Mouse (Mus musculus) hematopoietic stem cell, adult 5-6 weeks (primary cell): ENCODE measurements around the gene Epb41l1. TPM values are rescaled to one million over a fixed set of nuclear protein-coding genes. Genes with fewer than 3 reads are reported as not detected.

ENCODE experiments used
- ATAC-seq, 2 experiments: fragments of 125-278 bp in 1 of 2; replicated peaks in 1 of 2; 2 replicates each; pipeline ENCODE4 v1.8.0; 2016 to 2017; ENCODE audit warnings: inconsistent platforms in 2 of 2, mild to moderate bottlenecking in 2 of 2, moderate number of reproducible peaks in 2 of 2, low read depth in 1 of 2, moderate TSS enrichment in 1 of 2; ENCODE audit not compliant: low FRiP score in 2 of 2, poor library complexity in 2 of 2, severe bottlenecking in 2 of 2, insufficient read depth in 1 of 2, low TSS enrichment in 1 of 2
- total RNA-seq: library from RNA; stranded (forward); fragments of 172-1452, 232-1000 nt; gene quantifications from 2 replicates; pipeline ENCODE4 v1.2.3, GENCODE M21; 2017

Gene Epb41l1
- total RNA-seq, 1 experiment from 2014 or later: 2.3 TPM

- ATAC-seq: no peak
Measured at GRCm38 (mm10) chr2:156447413-156448295, 26.9 kb downstream of the Epb41l1 start.

DNA sequence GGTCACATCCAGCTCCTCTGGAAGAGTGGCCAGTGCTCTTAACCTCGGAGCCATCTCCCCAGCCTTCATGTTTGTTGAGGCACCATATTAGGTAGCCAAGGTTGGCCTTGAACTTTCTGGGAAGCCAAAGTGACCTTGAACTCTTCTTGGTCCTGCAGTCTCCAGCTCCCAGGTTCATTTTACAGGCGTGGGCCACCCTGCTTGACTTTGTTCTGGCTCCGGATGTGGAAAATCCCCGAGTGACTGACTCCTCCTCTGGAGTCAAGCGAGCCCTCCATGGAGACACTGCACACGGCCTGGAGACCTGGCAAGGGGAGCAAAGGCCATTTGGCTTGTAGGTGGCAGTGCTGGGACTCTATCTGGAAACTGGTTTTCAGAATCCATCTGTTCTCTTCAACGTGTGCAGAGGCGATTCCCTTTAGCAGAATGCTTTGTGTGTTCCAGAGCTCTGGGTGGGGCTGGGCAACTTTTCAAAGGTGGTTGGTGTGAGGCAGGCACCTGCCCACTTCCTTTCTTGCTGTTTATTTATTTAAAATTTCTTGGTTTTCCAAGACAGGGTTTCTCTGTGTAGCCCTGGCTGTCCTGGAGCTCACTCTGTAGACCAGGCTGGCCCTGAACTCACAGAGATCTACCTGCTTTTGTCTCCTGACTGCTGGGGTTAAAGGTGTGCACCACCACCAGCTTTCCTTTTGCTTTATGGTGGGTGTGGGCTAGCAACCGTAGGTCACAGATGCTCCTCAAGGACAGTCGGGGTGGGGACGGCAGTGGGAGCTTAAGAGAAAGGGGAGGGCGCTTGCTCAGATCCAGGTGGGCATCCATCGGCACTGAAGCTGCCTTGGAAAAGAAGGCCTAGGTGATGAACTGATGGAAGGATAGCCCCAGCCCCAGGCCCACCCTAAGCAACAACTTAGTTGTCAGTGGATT, 30.8 kb downstream of the Epb41l1 start:
- ATAC-seq: no peak

- no peak for ATAC-seq
Measured at GRCm38 (mm10) chr2:156452149-156452536, 31.4 kb downstream of the Epb41l1 start.

DNA sequence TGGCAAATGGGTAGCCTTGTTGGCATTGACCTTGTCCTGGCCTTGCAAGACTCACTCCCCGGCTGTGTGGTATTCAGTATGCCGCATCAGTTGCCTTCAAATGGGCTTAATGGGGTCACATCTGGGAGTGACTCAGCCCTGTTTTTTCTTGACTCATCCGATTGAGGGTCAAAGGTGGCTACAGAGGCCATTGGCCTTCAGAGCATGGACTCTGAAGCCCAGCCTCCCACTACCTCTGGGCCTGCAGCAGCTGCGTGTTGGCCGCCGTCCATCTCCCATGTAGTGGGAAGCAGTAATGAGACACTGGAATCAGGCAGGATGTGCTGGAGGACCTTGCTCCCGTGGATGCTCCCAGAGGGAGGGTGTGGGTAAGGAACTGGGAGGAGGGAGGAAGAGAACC, 33.1 kb downstream of the Epb41l1 start:
- ATAC-seq: no peak

DNA sequence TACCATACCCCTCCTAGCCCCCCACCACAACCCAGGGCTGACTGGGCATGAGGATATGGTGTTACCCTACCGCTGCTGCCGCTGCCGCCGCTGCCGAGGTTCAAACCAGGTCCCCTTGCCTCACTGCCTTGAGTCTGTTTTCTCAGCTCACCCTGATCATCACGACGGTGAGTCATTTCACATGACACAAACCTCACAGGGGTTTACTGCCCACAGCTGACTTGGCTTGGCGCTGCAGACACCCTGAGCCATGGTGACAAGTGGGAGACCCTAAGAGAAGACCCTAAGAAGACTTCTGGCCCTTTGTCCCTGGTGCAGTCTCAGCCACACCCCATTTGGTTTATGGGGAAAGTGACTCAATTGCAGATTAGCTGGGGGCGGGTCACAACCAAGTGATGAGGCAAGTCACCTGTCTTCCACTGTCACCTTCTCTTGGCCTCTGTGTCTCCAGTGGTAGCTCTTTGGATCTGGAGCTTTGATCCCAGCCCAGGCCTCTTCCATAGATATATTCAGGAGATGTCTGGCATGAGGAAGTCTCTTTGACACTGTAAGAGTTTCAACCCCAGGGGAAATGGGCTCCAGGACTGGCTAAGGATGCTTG, 34.9 kb downstream of the Epb41l1 start:
- ATAC-seq: no peak

GRCm38 (mm10) chr2:156456386-156457342, 36.0 kb downstream of the Epb41l1 start:
- no peak for ATAC-seq

DNA sequence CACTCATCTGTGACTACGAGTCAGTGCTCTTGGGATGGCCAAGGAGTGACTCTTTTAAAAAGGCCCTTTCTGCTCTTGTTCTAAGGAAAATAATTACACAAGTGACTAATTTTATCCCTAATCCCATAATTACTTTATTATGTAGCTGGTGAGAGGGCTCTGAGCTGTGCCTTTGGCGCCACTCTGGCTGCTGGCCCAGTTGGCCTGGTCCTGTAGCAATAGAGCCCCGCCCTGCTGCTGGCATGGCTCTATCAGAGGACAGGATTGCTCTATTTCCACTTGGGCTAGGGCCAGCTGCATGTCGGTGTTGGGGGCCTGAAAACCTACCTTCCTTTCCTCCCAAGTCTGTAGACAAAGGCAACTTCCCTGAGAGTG, 36.6 kb downstream of the Epb41l1 start:
- no peak for ATAC-seq

DNA sequence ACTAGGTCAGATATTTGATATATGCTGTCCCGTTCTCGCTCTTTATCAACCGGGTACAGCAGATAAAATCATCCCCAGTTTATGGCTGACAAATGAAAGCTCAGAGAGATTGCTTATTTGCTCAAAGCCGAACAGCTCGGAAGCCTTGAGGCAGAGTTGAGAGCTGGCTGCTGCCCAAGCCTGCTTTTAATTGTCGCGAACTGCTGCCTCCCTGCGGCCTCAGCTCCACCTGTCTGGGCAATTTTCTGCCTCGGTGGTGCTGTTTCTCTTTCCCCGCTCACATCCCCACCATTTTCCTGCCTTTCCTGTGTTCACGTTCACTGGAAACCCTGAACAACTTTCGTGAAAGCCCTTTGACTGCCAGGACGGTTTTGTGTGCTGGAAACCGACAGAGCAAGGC, 39.8 kb downstream of the Epb41l1 start:
- ATAC-seq: no peak

DNA sequence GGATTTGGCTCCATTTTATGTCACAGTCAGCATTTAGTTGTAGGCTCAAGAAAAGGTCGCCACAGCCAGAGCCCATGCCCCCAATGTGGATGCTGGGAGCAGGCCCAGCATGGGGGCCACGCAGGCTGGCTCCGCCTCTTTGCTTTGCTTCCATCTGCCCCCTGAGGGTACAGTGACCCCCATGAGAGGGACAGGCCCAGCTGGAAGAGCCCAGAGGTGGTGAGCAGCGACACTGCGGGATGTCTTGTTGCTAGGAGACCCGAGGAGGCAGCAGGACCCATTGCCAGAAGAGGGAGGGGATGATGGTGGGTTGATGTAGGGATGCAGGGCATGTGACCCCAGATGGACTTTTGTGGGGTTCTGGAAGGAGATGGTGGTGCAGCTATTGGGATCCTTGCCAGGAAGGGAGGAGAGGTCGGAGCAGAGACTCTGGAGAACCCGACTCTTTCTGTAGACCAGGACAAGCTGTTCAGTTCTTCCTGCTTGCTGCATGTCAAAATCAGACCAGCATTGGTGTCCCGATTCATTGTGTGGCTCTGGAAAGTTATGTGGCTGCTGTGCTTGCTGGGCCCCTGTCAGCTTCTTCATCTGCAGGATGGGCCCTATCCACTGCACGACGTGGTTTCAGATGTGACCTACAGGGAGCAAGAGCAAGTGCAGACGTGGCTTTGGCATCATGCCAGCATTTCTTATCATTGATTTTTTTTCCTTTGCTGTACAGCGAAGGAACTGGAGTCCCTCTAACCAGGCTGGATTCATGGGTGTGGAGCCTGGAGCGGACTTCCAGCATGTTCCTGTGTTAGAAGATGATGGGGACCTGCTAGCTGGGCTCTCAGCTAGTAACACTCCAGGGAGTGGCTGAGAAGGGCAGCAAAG, 41.7 kb downstream of the Epb41l1 start:
- no peak for ATAC-seq

DNA sequence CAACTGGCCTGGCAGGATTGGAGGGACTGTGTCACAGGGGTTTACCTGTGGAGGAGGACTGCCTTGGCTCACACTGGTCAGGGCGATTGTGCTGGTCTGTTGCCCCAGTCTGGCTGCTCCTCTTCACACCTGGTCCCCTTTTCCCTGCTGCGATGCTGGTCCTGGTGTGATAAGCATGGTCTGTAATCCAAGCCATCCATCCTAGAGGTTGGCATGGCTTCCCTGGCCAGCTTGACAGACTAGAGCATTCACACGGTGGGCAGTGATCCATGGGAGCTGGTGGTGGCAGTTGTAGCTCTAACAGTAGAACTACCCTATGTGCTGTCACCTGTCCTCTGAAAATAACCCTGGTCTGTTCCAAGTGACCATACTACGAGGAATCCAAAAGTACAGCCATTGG, 43.7 kb downstream of the Epb41l1 start:
- no peak for ATAC-seq

- ATAC-seq: no peak
Measured at GRCm38 (mm10) chr2:156467538-156467937, 46.8 kb downstream of the Epb41l1 start.

DNA sequence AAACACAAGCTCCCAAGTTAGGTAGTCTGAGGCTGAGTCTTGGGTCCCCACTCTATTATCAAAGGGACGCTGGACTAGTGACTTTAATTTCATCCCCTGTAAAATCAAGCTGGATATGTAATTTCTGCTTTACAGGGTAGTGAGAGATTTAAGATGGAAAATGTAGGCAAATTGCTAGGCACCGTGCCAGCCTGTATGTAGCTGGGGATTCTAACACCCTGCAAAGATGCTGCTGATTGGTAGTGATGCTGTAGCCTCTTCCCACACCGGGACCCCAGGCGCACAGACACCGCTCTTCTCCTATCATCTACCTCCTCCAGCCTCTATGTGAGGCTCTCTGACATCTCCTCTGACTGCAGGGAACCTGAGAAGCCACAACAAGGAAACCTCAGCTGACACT, 48.2 kb downstream of the Epb41l1 start:
- ATAC-seq: no peak

GRCm38 (mm10) chr2:156469508-156469907, 48.8 kb downstream of the Epb41l1 start:
- no peak for ATAC-seq

GRCm38 (mm10) chr2:156470938-156471337, 50.2 kb downstream of the Epb41l1 start:
- ATAC-seq: no peak

- ATAC-seq: no peak
Measured at GRCm38 (mm10) chr2:156472336-156472735, 51.6 kb downstream of the Epb41l1 start.

DNA sequence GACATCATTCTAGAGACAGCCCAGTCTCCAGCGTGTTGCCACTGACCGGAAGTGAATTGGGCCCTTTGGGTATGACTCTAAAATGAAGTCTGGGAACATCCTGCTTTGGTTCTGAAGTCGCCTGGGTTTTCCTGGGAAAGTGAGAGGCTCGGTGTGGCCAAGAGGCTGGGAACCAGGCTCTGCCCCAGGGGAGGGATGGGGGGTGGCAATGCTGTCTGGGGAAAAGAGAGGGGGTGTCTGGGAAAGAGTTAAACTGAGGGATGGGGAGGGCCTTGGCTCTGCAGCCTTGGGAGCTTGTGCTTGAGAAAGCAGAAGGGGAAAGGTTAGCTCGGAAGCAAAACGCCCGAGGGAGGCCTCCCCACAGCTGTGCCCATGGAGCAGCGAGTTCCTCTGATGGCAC, 53.0 kb downstream of the Epb41l1 start:
- no peak for ATAC-seq
